Mouse (Mus musculus): ENCODE data around the gene Gm867. TPM values are rescaled to one million over a fixed set of nuclear protein-coding genes. Genes with fewer than 3 reads are reported as not detected.

Gene Gm867
- total and polyA plus RNA-seq, 3 experiments: 0.08 to 1.6 TPM; not detected in 1

- no peak for DNase-seq (ENCODE audit: low read depth, low spot score)
- H3K4me3 ChIP-seq (ENCODE audit: control insufficient read depth in 1 of 2, insufficient read depth in 1 of 2, low read depth in 2 of 2, low read length in 2 of 2): no peak overlapping the region
- no peak overlapping the region for H3K27ac ChIP-seq (ENCODE audit: control insufficient read depth, low read depth, low read length)
- H3K27me3 ChIP-seq (ENCODE audit: control insufficient read depth in 1 of 2, insufficient read depth in 2 of 2, low read length in 2 of 2): no peaks in the 10 kb centered on the region
- peaks cover 0 to 5% of the 10 kb centered on the region in 2 experiments; a peak in 1 of 4 replicates for H3K4me1 ChIP-seq (ENCODE audit: control insufficient read depth in 1 of 2, insufficient read depth in 2 of 2, low read length in 2 of 2)
- TF ChIP-seq MEF2A (IDR thresholded peaks at IDR 0.05; ENCODE audit: extremely low read depth, insufficient replicate concordance, low read depth, low read length, poor library complexity, severe bottlenecking): no peak
- no peak for TF ChIP-seq RCOR1 (IDR thresholded peaks at IDR 0.05; ENCODE audit: low read depth, low read length)
- TF ChIP-seq SIN3A (IDR thresholded peaks at IDR 0.05; ENCODE audit: low read length): 0 out of 2 replicates have a peak, but pooled peaks have one; percentile 14
- 0 out of 4 replicates have a peak, but pooled peaks of 1 of the 2 experiments have one; percentile 11 for TF ChIP-seq EP300 (IDR thresholded peaks at IDR 0.05; ENCODE audit: low read depth in 1 of 2, low read length in 2 of 2)
- H3K36me3 ChIP-seq (ENCODE audit: control insufficient read depth in 1 of 2, insufficient read depth in 2 of 2, low read length in 2 of 2): peaks cover 5 to 24% of the 10 kb centered on the region in 2 experiments
- no peaks in the 10 kb centered on the region for H3K9me3 ChIP-seq (replicated peaks; ENCODE audit: insufficient read depth, low read length)
- H3K79me2 ChIP-seq (ENCODE audit: control insufficient read depth, insufficient read depth, low read length, poor library complexity): peaks cover 4% of the 10 kb centered on the region; the same call in 1 of the 2 replicates
- H3K9ac ChIP-seq (ENCODE audit: control insufficient read depth, low read depth, low read length, poor library complexity, severe bottlenecking): no peak overlapping the region
These were observed 27.4 kb downstream of the Gm867 start for GRCm38 (mm10) chr10:75913013-75913589.

- Histone ChIP-seq H3K9me3 (replicated peaks; ENCODE audit: insufficient read depth, low read length) (no peaks in the 10 kb centered on the region), H3K4me1 (ENCODE audit: control insufficient read depth in 1 of 2, insufficient read depth in 2 of 2, low read length in 2 of 2) (peaks cover 0 to 5% of the 10 kb centered on the region in 2 experiments; a peak in 1 of 4 replicates), H3K79me2 (ENCODE audit: control insufficient read depth, insufficient read depth, low read length, poor library complexity) (no peaks in the 10 kb centered on the region), H3K36me3 (ENCODE audit: control insufficient read depth in 1 of 2, insufficient read depth in 2 of 2, low read length in 2 of 2) (peaks cover 5 to 22% of the 10 kb centered on the region in 2 experiments), H3K4me3 (ENCODE audit: control insufficient read depth in 1 of 2, insufficient read depth in 1 of 2, low read depth in 2 of 2, low read length in 2 of 2) (no peak overlapping the region), H3K9ac (ENCODE audit: control insufficient read depth, low read depth, low read length, poor library complexity, severe bottlenecking) (no peak overlapping the region), H3K27me3 (ENCODE audit: control insufficient read depth in 1 of 2, insufficient read depth in 2 of 2, low read length in 2 of 2) (no peaks in the 10 kb centered on the region), H3K27ac (ENCODE audit: control insufficient read depth, low read depth, low read length) (no peak overlapping the region)
- TF ChIP-seq CHD2 (IDR thresholded peaks at IDR 0.05; ENCODE audit: low read length) (no peak), TBP (IDR thresholded peaks at IDR 0.05; ENCODE audit: low read depth, low read length) (no peak)
- DNase-seq (ENCODE audit: low read depth, low spot score): no peak
These were observed 29.8 kb downstream of the Gm867 start for GRCm38 (mm10) chr10:75910698-75911097.

DNA sequence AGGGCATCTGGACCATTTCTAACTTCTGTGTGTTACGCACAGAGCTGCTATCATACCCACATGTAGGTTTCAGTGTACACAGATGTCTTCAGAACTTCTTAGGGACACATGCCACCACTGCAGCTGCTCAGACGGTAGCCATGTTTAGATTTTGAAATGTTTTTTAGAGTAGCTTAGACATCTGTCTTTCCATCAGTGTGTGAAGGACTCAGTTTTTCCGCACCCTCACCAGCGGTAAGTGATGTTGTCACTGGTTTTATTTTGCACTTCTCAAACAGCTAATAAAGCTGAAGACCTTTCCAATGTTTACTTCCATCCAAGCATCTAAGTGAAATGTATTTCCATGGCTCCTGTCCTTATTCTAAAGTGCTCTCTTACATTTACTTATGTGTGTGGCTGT, 33.6 kb downstream of the Gm867 start:
- DNase-seq (ENCODE audit: low read depth, low spot score): no peak

More for the DNA sequence above, 33.6 kb downstream of the Gm867 start:
- Histone ChIP-seq H3K9ac (ENCODE audit: control insufficient read depth, low read depth, low read length, poor library complexity, severe bottlenecking) (no peak overlapping the region), H3K9me3 (replicated peaks; ENCODE audit: insufficient read depth, low read length) (no peaks in the 10 kb centered on the region), H3K27ac (ENCODE audit: control insufficient read depth, low read depth, low read length) (no peak overlapping the region), H3K4me3 (ENCODE audit: control insufficient read depth in 1 of 2, insufficient read depth in 1 of 2, low read depth in 2 of 2, low read length in 2 of 2) (no peak overlapping the region), H3K79me2 (ENCODE audit: control insufficient read depth, insufficient read depth, low read length, poor library complexity) (no peaks in the 10 kb centered on the region), H3K4me1 (ENCODE audit: control insufficient read depth in 1 of 2, insufficient read depth in 2 of 2, low read length in 2 of 2) (no peaks in the 10 kb centered on the region), H3K27me3 (ENCODE audit: control insufficient read depth in 1 of 2, insufficient read depth in 2 of 2, low read length in 2 of 2) (no peaks in the 10 kb centered on the region), H3K36me3 (ENCODE audit: control insufficient read depth in 1 of 2, insufficient read depth in 2 of 2, low read length in 2 of 2) (peaks cover 0 to 33% of the 10 kb centered on the region in 2 experiments; a peak in 2 of 4 replicates)
- no peak for TF ChIP-seq MYC (IDR thresholded peaks at IDR 0.05; ENCODE audit: low read depth, low read length)
- TF ChIP-seq UBTF (IDR thresholded peaks at IDR 0.05; ENCODE audit: borderline replicate concordance, insufficient read depth, low read depth, low read length): no peak
- TF ChIP-seq SMC3 (IDR thresholded peaks at IDR 0.05; ENCODE audit: low read depth, low read length): no peak
- no peak for TF ChIP-seq ETS1 (IDR thresholded peaks at IDR 0.05; ENCODE audit: low read depth, low read length)
- no peak for TF ChIP-seq MYB (IDR thresholded peaks at IDR 0.05; ENCODE audit: low read depth, low read length)
- no peak for TF ChIP-seq MAZ (IDR thresholded peaks at IDR 0.05; ENCODE audit: low read depth, low read length)
- no peak for TF ChIP-seq JUND (IDR thresholded peaks at IDR 0.05; ENCODE audit: low read depth, low read length)
- no peak for TF ChIP-seq SIN3A (IDR thresholded peaks at IDR 0.05; ENCODE audit: low read length)
- no peak for TF ChIP-seq POLR2AphosphoS5 (IDR thresholded peaks at IDR 0.05; ENCODE audit: borderline replicate concordance, low read depth, low read length)
- TF ChIP-seq RAD21 (IDR thresholded peaks at IDR 0.05; ENCODE audit: low read depth, low read length): no peak
- TF ChIP-seq ZNF384 (IDR thresholded peaks at IDR 0.05; ENCODE audit: low read depth, low read length): no peak
- no peak for TF ChIP-seq GABPA (IDR thresholded peaks at IDR 0.05; ENCODE audit: low read depth, low read length)
- no peak for TF ChIP-seq ZMIZ1 (IDR thresholded peaks at IDR 0.05; ENCODE audit: low read depth, low read length)
- no peak for TF ChIP-seq CTCF (IDR thresholded peaks at IDR 0.05 in 2 of 3, conservative IDR thresholded peaks at IDR 0.05 in 1 of 3; ENCODE audit: control insufficient read depth in 1 of 3, insufficient read depth in 1 of 3, low read depth in 2 of 3, low read length in 3 of 3, poor library complexity in 1 of 3, severe bottlenecking in 1 of 3)
- no peak for TF ChIP-seq TAL1 (IDR thresholded peaks at IDR 0.05; ENCODE audit: low read length)
- no peak for TF ChIP-seq POLR2A (IDR thresholded peaks at IDR 0.05; ENCODE audit: control insufficient read depth in 1 of 2, insufficient read depth in 1 of 2, low read depth in 1 of 2, low read length in 2 of 2, poor library complexity in 1 of 2)
- TF ChIP-seq NRF1 (IDR thresholded peaks at IDR 0.05; ENCODE audit: insufficient read depth, low read depth, low read length, poor library complexity, severe bottlenecking): no peak

Measured in MEL (cell line).